Mouse (Mus musculus): ENCODE measurements around the gene Endog. TPM values are rescaled to one million over a fixed set of nuclear protein-coding genes. Genes with fewer than 3 reads are reported as not detected.

The Endog gene
- polyA plus RNA-seq, 1 experiment from 2014 or later: 29.2 TPM

DNA sequence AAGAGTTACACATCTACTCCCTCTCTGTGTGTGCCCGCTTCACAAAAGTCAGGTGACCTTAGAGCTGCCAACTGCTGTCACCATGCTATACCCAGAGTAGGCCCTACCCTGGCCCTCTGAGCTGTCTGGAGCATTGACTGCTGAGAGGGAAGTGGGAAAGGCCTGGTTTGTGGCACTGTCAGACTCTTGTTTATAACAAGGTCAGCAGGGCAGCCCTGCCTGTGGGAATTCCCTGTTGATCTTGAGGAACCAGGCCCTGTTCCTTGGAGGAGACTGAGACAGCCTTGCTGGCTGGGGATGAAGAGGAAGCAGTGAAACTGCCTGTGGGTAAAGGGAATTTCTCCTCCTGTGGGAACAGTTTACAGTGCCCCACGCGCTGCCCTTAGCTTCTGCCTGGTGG is 43.5 kb downstream of the Endog start:
- H3K4me3 ChIP-seq (ENCODE audit: low read length): no peak overlapping the region
- H3K36me3 ChIP-seq (ENCODE audit: control insufficient read depth, insufficient read depth, low read length): no peaks in the 10 kb centered on the region
- WGBS: 94% methylated on average over 3 of the region's 3 CpGs
- no peaks in the 10 kb centered on the region for H3K9me3 ChIP-seq (ENCODE audit: control insufficient read depth, low read length)
- H3K4me2 ChIP-seq (ENCODE audit: low read length): no peak overlapping the region
- no peak overlapping the region for H3K9ac ChIP-seq (ENCODE audit: low read depth, low read length)
- no peaks in the 10 kb centered on the region for H3K27me3 ChIP-seq (replicated peaks; ENCODE audit: control insufficient read depth, insufficient read depth, low read length)
- H3K4me1 ChIP-seq (ENCODE audit: control insufficient read depth, insufficient read depth, low read depth, low read length): no peaks in the 10 kb centered on the region
- ATAC-seq: no peak
- no peak overlapping the region for H3K27ac ChIP-seq (ENCODE audit: low read depth, low read length)

DNA sequence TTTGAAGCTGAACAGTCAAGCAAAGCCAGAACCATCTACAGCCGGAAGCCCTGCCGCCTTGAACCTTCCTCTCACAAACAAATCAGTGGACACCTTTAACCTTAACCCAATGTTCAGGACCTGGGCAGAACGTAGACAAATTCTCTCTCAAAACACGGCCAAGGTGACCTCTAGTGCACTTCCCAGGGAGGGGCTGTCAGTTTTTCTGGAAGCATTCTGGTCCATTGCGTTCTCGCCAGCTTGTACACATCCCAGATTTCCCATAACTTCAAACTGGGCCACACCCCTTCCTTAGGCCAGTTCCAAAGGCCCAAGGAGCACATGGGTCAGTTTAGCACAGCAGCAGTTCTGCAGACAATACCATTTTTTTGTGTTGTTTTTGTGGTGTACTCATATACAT is 44.2 kb downstream of the Endog start:
- H3K4me1 ChIP-seq (ENCODE audit: control insufficient read depth, insufficient read depth, low read depth, low read length): no peaks in the 10 kb centered on the region
- no peaks in the 10 kb centered on the region for H3K9me3 ChIP-seq (ENCODE audit: control insufficient read depth, low read length)
- no peaks in the 10 kb centered on the region for H3K36me3 ChIP-seq (ENCODE audit: control insufficient read depth, insufficient read depth, low read length)
- 83% methylated on average over 6 of the region's 6 CpGs for WGBS
- no peak overlapping the region for H3K27ac ChIP-seq (ENCODE audit: low read depth, low read length)
- no peaks in the 10 kb centered on the region for H3K27me3 ChIP-seq (replicated peaks; ENCODE audit: control insufficient read depth, insufficient read depth, low read length)
- H3K4me2 ChIP-seq (ENCODE audit: low read length): no peak overlapping the region
- H3K4me3 ChIP-seq (ENCODE audit: low read length): no peak overlapping the region
- no peak overlapping the region for H3K9ac ChIP-seq (ENCODE audit: low read depth, low read length)
- no peak for ATAC-seq

DNA sequence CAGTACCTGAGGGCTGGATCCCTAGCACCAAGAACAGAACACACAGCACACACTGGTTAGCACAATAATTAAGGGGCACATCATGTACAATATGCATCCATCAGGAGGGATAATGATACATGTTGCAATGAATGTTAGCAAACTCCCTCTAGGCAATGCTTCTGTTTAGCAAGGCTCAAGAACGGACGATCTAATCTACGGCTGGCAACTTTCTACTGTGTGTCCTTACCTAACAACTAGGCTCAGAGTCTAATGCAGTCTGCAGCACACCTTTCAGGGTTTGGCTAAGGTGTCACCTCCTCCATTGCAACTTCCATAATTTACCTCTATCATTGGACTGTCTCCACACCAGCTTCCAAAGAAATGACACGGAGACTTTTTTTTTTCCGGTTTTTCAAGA is 45.0 kb downstream of the Endog start:
- 95% methylated on average over 5 of the region's 5 CpGs for WGBS
- Histone ChIP-seq H3K27me3 (replicated peaks; ENCODE audit: control insufficient read depth, insufficient read depth, low read length) (no peaks in the 10 kb centered on the region), H3K4me3 (ENCODE audit: low read length) (no peak overlapping the region), H3K36me3 (ENCODE audit: control insufficient read depth, insufficient read depth, low read length) (no peaks in the 10 kb centered on the region), H3K27ac (ENCODE audit: low read depth, low read length) (no peak overlapping the region), H3K4me2 (ENCODE audit: low read length) (no peak overlapping the region), H3K9me3 (ENCODE audit: control insufficient read depth, low read length) (no peaks in the 10 kb centered on the region), H3K4me1 (ENCODE audit: control insufficient read depth, insufficient read depth, low read depth, low read length) (no peaks in the 10 kb centered on the region), H3K9ac (ENCODE audit: low read depth, low read length) (no peak overlapping the region)
- no peak for ATAC-seq

Other genes starting within 250 kb of the Endog start
- 59.6 and 66.0 TPM in 2 replicates for gene Gle1, start 236.1 kb upstream of the Endog start, polyA plus RNA-seq (2015; fragmentation: Nextera tagmentation; extraction: Ambion mirVana)
- 234 and 268 TPM in 2 replicates for gene Sptan1, start 205.9 kb upstream of the Endog start, polyA plus RNA-seq (2015; fragmentation: Nextera tagmentation; extraction: Ambion mirVana)
- gene Wdr34, start 122.6 kb upstream of the Endog start, polyA plus RNA-seq (2015; fragmentation: Nextera tagmentation; extraction: Ambion mirVana): 76.4 and 78.1 TPM in 2 replicates
- 284 and 285 TPM in 2 replicates for gene Set, start 114.1 kb upstream of the Endog start, polyA plus RNA-seq (2015; fragmentation: Nextera tagmentation; extraction: Ambion mirVana)
- gene Pkn3, start 93.8 kb upstream of the Endog start, polyA plus RNA-seq (2015; fragmentation: Nextera tagmentation; extraction: Ambion mirVana): 1.6 and 2.1 TPM in 2 replicates
- gene Zdhhc12, start 77.8 kb upstream of the Endog start, polyA plus RNA-seq (2015; fragmentation: Nextera tagmentation; extraction: Ambion mirVana): 31.3 and 32.2 TPM in 2 replicates
- gene Zer1, start 46.9 kb upstream of the Endog start, polyA plus RNA-seq (2015; fragmentation: Nextera tagmentation; extraction: Ambion mirVana): 10.4 and 11.3 TPM in 2 replicates
- gene Tbc1d13, start 37.7 kb upstream of the Endog start, polyA plus RNA-seq (2015; fragmentation: Nextera tagmentation; extraction: Ambion mirVana): 8.8 and 10.0 TPM in 2 replicates
- 71.2 and 72.4 TPM in 2 replicates for gene Spout1, start 7.0 kb downstream of the Endog start, polyA plus RNA-seq (2015; fragmentation: Nextera tagmentation; extraction: Ambion mirVana)
- 14.8 and 15.2 TPM in 2 replicates for gene Kyat1, start 34.4 kb downstream of the Endog start, polyA plus RNA-seq (2015; fragmentation: Nextera tagmentation; extraction: Ambion mirVana)
- gene Lrrc8a, start 66.2 kb downstream of the Endog start, polyA plus RNA-seq (2015; fragmentation: Nextera tagmentation; extraction: Ambion mirVana): 53.6 and 56.9 TPM in 2 replicates
- gene Gm28035, start 69.1 kb downstream of the Endog start, polyA plus RNA-seq (2015; fragmentation: Nextera tagmentation; extraction: Ambion mirVana): 0.15 and 0.16 TPM in 2 replicates
- gene Phyhd1, start 94.7 kb downstream of the Endog start, polyA plus RNA-seq (2015; fragmentation: Nextera tagmentation; extraction: Ambion mirVana): 5.9 and 7.0 TPM in 2 replicates
- gene Gm28038, start 109.5 kb downstream of the Endog start, polyA plus RNA-seq (2015; fragmentation: Nextera tagmentation; extraction: Ambion mirVana): not detected in 2 replicates
- 44.9 and 45.8 TPM in 2 replicates for gene Dolk, start 114.8 kb downstream of the Endog start, polyA plus RNA-seq (2015; fragmentation: Nextera tagmentation; extraction: Ambion mirVana)
- gene Nup188, start 114.9 kb downstream of the Endog start, polyA plus RNA-seq (2015; fragmentation: Nextera tagmentation; extraction: Ambion mirVana): 15.8 and 23.4 TPM in 2 replicates
- 208 and 221 TPM in 2 replicates for gene Sh3glb2, start 187.8 kb downstream of the Endog start, polyA plus RNA-seq (2015; fragmentation: Nextera tagmentation; extraction: Ambion mirVana)
- gene Miga2, start 192.7 kb downstream of the Endog start, polyA plus RNA-seq (2015; fragmentation: Nextera tagmentation; extraction: Ambion mirVana): 38.2 and 39.7 TPM in 2 replicates
- gene Dolpp1, start 220.8 kb downstream of the Endog start, polyA plus RNA-seq (2015; fragmentation: Nextera tagmentation; extraction: Ambion mirVana): 63.7 and 67.7 TPM in 2 replicates
- 25.4 and 30.8 TPM in 2 replicates for gene Crat, start 244.3 kb downstream of the Endog start, polyA plus RNA-seq (2015; fragmentation: Nextera tagmentation; extraction: Ambion mirVana)
- gene Ptpa, start 244.5 kb downstream of the Endog start, polyA plus RNA-seq (2015; fragmentation: Nextera tagmentation; extraction: Ambion mirVana): 153 and 159 TPM in 2 replicates